Mouse (Mus musculus): ENCODE results near the gene Fam71a. TPM values are rescaled to one million over a fixed set of nuclear protein-coding genes. Genes with fewer than 3 reads are reported as not detected.

Gene Fam71a
- polyA plus RNA-seq, 1 experiment from 2014 or later: not detected

DNA sequence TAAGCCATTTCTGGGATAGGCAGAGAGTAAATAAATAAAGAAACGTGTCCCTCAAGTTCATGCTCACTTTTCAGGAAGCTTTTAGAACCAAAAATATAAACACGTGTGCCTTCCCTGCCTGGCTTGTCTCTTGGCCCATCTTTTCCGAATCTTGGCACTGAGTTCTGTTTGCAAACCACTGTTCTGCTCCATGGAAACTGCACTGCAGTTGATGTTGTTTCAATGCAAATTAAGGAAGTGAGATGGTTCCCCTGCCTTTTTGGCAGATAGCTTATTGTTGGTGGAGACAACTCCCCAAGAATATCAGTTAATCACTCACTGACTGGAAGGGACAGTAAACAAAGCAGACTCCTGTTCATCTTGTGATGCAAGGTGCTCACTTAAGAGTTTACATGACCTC, 41.9 kb downstream of the Fam71a start:
- peaks cover 9% of the 10 kb centered on the region; the same call in 1 of the 2 replicates for H3K4me1 ChIP-seq (replicated peaks)
- 59% methylated on average over 3 of the region's 3 CpGs for WGBS
- H3K9ac ChIP-seq: no peak overlapping the region
- no peak overlapping the region for H3K27ac ChIP-seq (ENCODE audit: poor library complexity, severe bottlenecking)
- peaks cover 10% of the 10 kb centered on the region for H3K27me3 ChIP-seq (replicated peaks)
- no peak overlapping the region for H3K4me2 ChIP-seq
- ATAC-seq (ENCODE audit: insufficient number of reproducible peaks, low FRiP score): no peak
- no peak overlapping the region for H3K4me3 ChIP-seq
- H3K36me3 ChIP-seq: no peaks in the 10 kb centered on the region
- no peaks in the 10 kb centered on the region for H3K9me3 ChIP-seq (replicated peaks)

DNA sequence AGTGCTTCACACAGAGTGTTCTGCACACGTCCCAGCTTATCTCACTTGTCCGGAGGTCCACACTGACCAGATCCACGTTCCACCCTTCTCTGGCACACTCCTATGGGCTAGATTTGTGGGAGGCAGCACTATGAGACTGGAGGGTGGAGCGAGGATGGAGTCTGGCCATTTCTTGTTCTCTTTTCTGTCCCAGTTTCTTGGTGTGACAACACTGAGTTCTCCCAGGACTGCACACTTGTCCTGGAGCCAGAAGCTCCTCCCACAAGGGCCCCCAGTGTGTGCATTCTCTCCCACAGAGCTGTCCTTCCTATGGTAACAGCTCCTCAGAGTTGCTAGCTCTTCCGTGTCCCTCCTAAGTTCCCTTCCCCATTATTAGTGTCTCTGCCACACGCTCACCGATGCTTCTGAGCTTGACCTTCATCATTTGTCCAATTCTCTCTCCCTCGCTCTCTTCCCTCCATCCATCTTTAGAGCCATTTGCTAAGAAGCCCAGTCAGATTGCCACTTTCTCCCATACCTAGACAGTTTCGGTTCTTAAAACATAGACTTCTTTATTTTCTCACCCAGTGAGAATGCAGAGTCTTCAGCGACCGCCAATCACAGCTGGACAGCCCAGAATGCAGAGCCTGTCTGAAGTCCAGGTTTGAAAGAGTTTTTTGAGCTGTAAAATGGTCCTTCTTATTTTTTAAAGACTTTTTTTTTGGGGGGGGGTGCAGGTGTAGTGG, 48.9 kb downstream of the Fam71a start:
- Histone ChIP-seq H3K9ac (no peak overlapping the region), H3K4me3 (no peak overlapping the region), H3K36me3 (no peaks in the 10 kb centered on the region), H3K27me3 (replicated peaks) (no peaks in the 10 kb centered on the region), H3K9me3 (replicated peaks) (no peaks in the 10 kb centered on the region), H3K27ac (ENCODE audit: poor library complexity, severe bottlenecking) (no peak overlapping the region), H3K4me1 (replicated peaks) (peaks cover 28% of the 10 kb centered on the region), H3K4me2 (no peak overlapping the region)
- ATAC-seq (ENCODE audit: insufficient number of reproducible peaks, low FRiP score): no peak
- 65% methylated on average over 11 of the region's 11 CpGs for WGBS

DNA sequence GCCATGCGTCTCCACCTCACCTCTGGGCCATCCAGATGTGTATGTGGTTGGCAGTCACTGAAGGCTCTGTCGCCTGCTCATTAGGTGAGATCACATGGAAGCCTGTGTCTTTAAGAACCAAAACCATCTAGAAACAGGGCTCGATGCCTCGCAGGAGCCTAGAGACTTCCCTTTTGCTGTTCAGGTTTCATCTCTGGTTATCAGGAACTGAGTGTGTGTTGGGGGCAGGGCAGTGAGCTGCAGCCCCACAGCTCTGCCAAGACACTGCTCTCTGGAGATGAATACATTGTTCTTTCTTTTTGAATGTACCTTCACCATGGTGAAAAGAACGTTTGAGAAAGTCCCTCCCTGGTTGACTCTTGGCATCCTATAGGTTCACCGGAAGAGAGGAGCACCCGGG, 49.7 kb downstream of the Fam71a start:
- no peak for ATAC-seq (ENCODE audit: insufficient number of reproducible peaks, low FRiP score)
- H3K36me3 ChIP-seq: no peaks in the 10 kb centered on the region
- H3K27me3 ChIP-seq (replicated peaks): no peaks in the 10 kb centered on the region
- no peak overlapping the region for H3K4me2 ChIP-seq
- no peak overlapping the region for H3K27ac ChIP-seq (ENCODE audit: poor library complexity, severe bottlenecking)
- H3K9ac ChIP-seq: no peak overlapping the region
- WGBS: 57% methylated on average over 7 of the region's 7 CpGs
- no peak overlapping the region for H3K4me3 ChIP-seq
- peaks cover 31% of the 10 kb centered on the region for H3K4me1 ChIP-seq (replicated peaks)
- no peaks in the 10 kb centered on the region for H3K9me3 ChIP-seq (replicated peaks)

Other genes with a start within 250 kb of the Fam71a start
- gene Angel2, start 239.7 kb downstream of the Fam71a start, polyA plus RNA-seq (2016; fragmentation: Nextera tagmentation; extraction: Ambion mirVana): 38.2 and 38.3 TPM in 2 replicates
- gene Vash2, start 185.5 kb downstream of the Fam71a start, polyA plus RNA-seq (2016; fragmentation: Nextera tagmentation; extraction: Ambion mirVana): 68.6 and 74.0 TPM in 2 replicates
- 4.4 and 5.4 TPM in 2 replicates for gene Flvcr1, start 138.7 kb downstream of the Fam71a start, polyA plus RNA-seq (2016; fragmentation: Nextera tagmentation; extraction: Ambion mirVana)
- gene Spata45, start 128.2 kb downstream of the Fam71a start, polyA plus RNA-seq (2016; fragmentation: Nextera tagmentation; extraction: Ambion mirVana): not detected in 2 replicates
- 19.1 and 22.6 TPM in 2 replicates for gene Tatdn3, start 101.9 kb downstream of the Fam71a start, polyA plus RNA-seq (2016; fragmentation: Nextera tagmentation; extraction: Ambion mirVana)
- 15.2 and 16.7 TPM in 2 replicates for gene Nsl1, start 101.8 kb downstream of the Fam71a start, polyA plus RNA-seq (2016; fragmentation: Nextera tagmentation; extraction: Ambion mirVana)
- gene Batf3, start 67.0 kb downstream of the Fam71a start, polyA plus RNA-seq (2016; fragmentation: Nextera tagmentation; extraction: Ambion mirVana): 2.4 and 4.8 TPM in 2 replicates
- gene Atf3, start 53.2 kb upstream of the Fam71a start, polyA plus RNA-seq (2016; fragmentation: Nextera tagmentation; extraction: Ambion mirVana): 17.0 and 17.6 TPM in 2 replicates
- 103 and 105 TPM in 2 replicates for gene Nenf, start 153.4 kb upstream of the Fam71a start, polyA plus RNA-seq (2016; fragmentation: Nextera tagmentation; extraction: Ambion mirVana)
- 16.6 and 18.1 TPM in 2 replicates for gene Tmem206, start 161.1 kb upstream of the Fam71a start, polyA plus RNA-seq (2016; fragmentation: Nextera tagmentation; extraction: Ambion mirVana)
- 43.0 and 45.6 TPM in 2 replicates for gene Ppp2r5a, start 238.5 kb upstream of the Fam71a start, polyA plus RNA-seq (2016; fragmentation: Nextera tagmentation; extraction: Ambion mirVana)